Mouse (Mus musculus) hindbrain, embryonic 13.5 days (tissue): Measurements from ENCODE around the gene Lsamp. TPM values are rescaled to one million over a fixed set of nuclear protein-coding genes. Genes with fewer than 3 reads are reported as not detected.

ENCODE experiments used
- ATAC-seq: fragments of 200-750 bp; cut with Nextera tagmentation; 2 replicates; pipeline ENCODE4 v1.8.0; 2017; ENCODE audit warnings: moderate TSS enrichment; ENCODE audit not compliant: low FRiP score
- H3K27ac ChIP-seq: fragments of 300-500 bp; sonication (generic); 2 replicates; pipeline ENCODE4 v1.5.1; 2015; ENCODE audit warnings: inconsistent platforms, mild to moderate bottlenecking, moderate library complexity
- H3K27me3 ChIP-seq: fragments of 300-500 bp; sonication (generic); 2 replicates; pipeline ENCODE4 v1.6.1; 2015; ENCODE audit warnings: mild to moderate bottlenecking, inconsistent platforms
- H3K36me3 ChIP-seq: fragments of 300-500 bp; sonication (generic); 2 replicates; pipeline ENCODE4 v1.6.1; 2015; ENCODE audit warnings: mild to moderate bottlenecking, inconsistent platforms
- H3K4me1 ChIP-seq: fragments of 300-500 bp; sonication (generic); replicated peaks from 2 replicates; pipeline ENCODE4 v1.6.1; 2015; ENCODE audit warnings: inconsistent platforms
- H3K4me2 ChIP-seq: fragments of 300-500 bp; sonication (generic); 2 replicates; pipeline ENCODE4 v1.6.1; 2015; ENCODE audit warnings: inconsistent platforms, mild to moderate bottlenecking, moderate library complexity
- H3K4me3 ChIP-seq: fragments of 300-500 bp; sonication (generic); 2 replicates; pipeline ENCODE4 v1.5.1; 2015; ENCODE audit warnings: mild to moderate bottlenecking, inconsistent platforms
- H3K9ac ChIP-seq: fragments of 300-500 bp; sonication (generic); 2 replicates; pipeline ENCODE4 v1.6.1; 2015; ENCODE audit warnings: mild to moderate bottlenecking, inconsistent platforms
- H3K9me3 ChIP-seq: fragments of 300-500 bp; sonication (generic); 2 replicates; pipeline ENCODE4 v1.6.1; 2016; ENCODE audit warnings: inconsistent platforms
- WGBS: fragments of 180-500 bp; shearing (Covaris S2); methylation state at CpG from one replicate; pipeline ENCODE4 v1.1.7; 2015; 5-methylcytosine and 5-hydroxymethylcytosine counted together
- polyA plus RNA-seq: library from polyadenylated mRNA; unstranded; fragments of >200 nt; fragmentation: Nextera tagmentation; extraction: Ambion mirVana; gene quantifications from 2 replicates; pipeline ENCODE4 v1.2.1, GENCODE M21; 2015

The Lsamp gene
- polyA plus RNA-seq, 1 experiment from 2014 or later, result 59.0 TPM

GRCm38 (mm10) chr16:42033449-42033848, 2049.3 kb downstream of the Lsamp start:
- Histone ChIP-seq H3K4me1 (no peaks in the 10 kb centered on the region), H3K27me3 (no peaks in the 10 kb centered on the region), H3K9me3 (no peaks in the 10 kb centered on the region), H3K27ac (no peak overlapping the region), H3K9ac (no peak overlapping the region), H3K4me2 (no peak overlapping the region), H3K4me3 (no peak overlapping the region), H3K36me3 (no peaks in the 10 kb centered on the region)
- no peak for ATAC-seq
- WGBS, result 97% methylated on average over 2 of the region's 2 CpGs

GRCm38 (mm10) chr16:42048138-42048537, 2064.0 kb downstream of the Lsamp start:
- no peak for ATAC-seq
- Histone ChIP-seq H3K36me3 (no peaks in the 10 kb centered on the region), H3K27me3 (no peaks in the 10 kb centered on the region), H3K9me3 (no peaks in the 10 kb centered on the region), H3K27ac (no peak overlapping the region), H3K9ac (no peak overlapping the region), H3K4me3 (no peak overlapping the region), H3K4me1 (no peaks in the 10 kb centered on the region), H3K4me2 (no peak overlapping the region)

GRCm38 (mm10) chr16:42059927-42060326, 2075.8 kb downstream of the Lsamp start:
- Histone ChIP-seq H3K27me3 (no peaks in the 10 kb centered on the region), H3K4me3 (no peak overlapping the region), H3K27ac (peak overlapping the region; percentile 18; the same call in 1 of the 2 replicates), H3K4me2 (no peak overlapping the region), H3K36me3 (no peaks in the 10 kb centered on the region), H3K4me1 (no peaks in the 10 kb centered on the region), H3K9ac (no peak overlapping the region), H3K9me3 (no peaks in the 10 kb centered on the region)
- 71% methylated on average over 3 of the region's 3 CpGs for WGBS
- ATAC-seq, result no peak

GRCm38 (mm10) chr16:42074325-42074724, 2090.2 kb downstream of the Lsamp start:
- no peak overlapping the region for H3K9ac ChIP-seq
- H3K4me3 ChIP-seq, result no peak overlapping the region
- no peak overlapping the region for H3K4me2 ChIP-seq
- H3K4me1 ChIP-seq, result no peaks in the 10 kb centered on the region
- H3K27me3 ChIP-seq, result no peaks in the 10 kb centered on the region
- H3K36me3 ChIP-seq, result no peaks in the 10 kb centered on the region
- ATAC-seq, result no peak
- WGBS, result 90% methylated on average over 3 of the region's 3 CpGs
- H3K9me3 ChIP-seq, result no peaks in the 10 kb centered on the region
- H3K27ac ChIP-seq, result no peak overlapping the region

- Histone ChIP-seq H3K4me3 (no peak overlapping the region), H3K4me1 (no peaks in the 10 kb centered on the region), H3K4me2 (no peak overlapping the region), H3K27ac (no peak overlapping the region), H3K9me3 (no peaks in the 10 kb centered on the region), H3K9ac (no peak overlapping the region), H3K27me3 (no peaks in the 10 kb centered on the region), H3K36me3 (no peaks in the 10 kb centered on the region)
- WGBS, result 82% methylated on average over 4 of the region's 4 CpGs
- no peak for ATAC-seq
Measured at GRCm38 (mm10) chr16:42079573-42079972, 2095.4 kb downstream of the Lsamp start.

- Histone ChIP-seq H3K4me1 (no peaks in the 10 kb centered on the region), H3K36me3 (no peaks in the 10 kb centered on the region), H3K4me3 (no peak overlapping the region), H3K27ac (no peak overlapping the region), H3K27me3 (no peaks in the 10 kb centered on the region), H3K4me2 (no peak overlapping the region), H3K9me3 (no peaks in the 10 kb centered on the region), H3K9ac (no peak overlapping the region)
- WGBS, result 76% methylated on average over 2 of the region's 2 CpGs
- no peak for ATAC-seq
Measured at GRCm38 (mm10) chr16:42081611-42082010, 2097.4 kb downstream of the Lsamp start.

GRCm38 (mm10) chr16:42097510-42097909, 2113.3 kb downstream of the Lsamp start:
- Histone ChIP-seq H3K4me3 (no peak overlapping the region), H3K36me3 (no peaks in the 10 kb centered on the region), H3K4me2 (no peak overlapping the region), H3K27ac (no peak overlapping the region), H3K9me3 (no peaks in the 10 kb centered on the region), H3K27me3 (no peaks in the 10 kb centered on the region), H3K4me1 (no peaks in the 10 kb centered on the region), H3K9ac (no peak overlapping the region)
- 87% methylated on average over 1 of the region's 1 CpGs for WGBS
- no peak for ATAC-seq

- no peak for ATAC-seq
- 69% methylated on average over 2 of the region's 2 CpGs for WGBS
- H3K9me3 ChIP-seq, result no peaks in the 10 kb centered on the region
- H3K9ac ChIP-seq, result no peak overlapping the region
- H3K36me3 ChIP-seq, result no peaks in the 10 kb centered on the region
- H3K27ac ChIP-seq, result no peak overlapping the region
- no peak overlapping the region for H3K4me2 ChIP-seq
- H3K4me1 ChIP-seq, result peaks cover 4% of the 10 kb centered on the region; the same call in 1 of the 2 replicates
- H3K27me3 ChIP-seq, result no peaks in the 10 kb centered on the region
- H3K4me3 ChIP-seq, result no peak overlapping the region
Measured at GRCm38 (mm10) chr16:42102186-42102585, 2118.0 kb downstream of the Lsamp start.

- Histone ChIP-seq H3K27me3 (no peaks in the 10 kb centered on the region), H3K4me2 (no peak overlapping the region), H3K4me1 (peaks cover 4% of the 10 kb centered on the region; the same call in 1 of the 2 replicates), H3K9me3 (no peaks in the 10 kb centered on the region), H3K27ac (no peak overlapping the region), H3K9ac (no peak overlapping the region), H3K36me3 (no peaks in the 10 kb centered on the region), H3K4me3 (no peak overlapping the region)
- WGBS, result 82% methylated on average over 8 of the region's 8 CpGs
- ATAC-seq, result no peak
Measured at GRCm38 (mm10) chr16:42102635-42103034, 2118.5 kb downstream of the Lsamp start.

- Histone ChIP-seq H3K9me3 (no peaks in the 10 kb centered on the region), H3K36me3 (no peaks in the 10 kb centered on the region), H3K9ac (no peak overlapping the region), H3K27ac (no peak overlapping the region), H3K27me3 (no peaks in the 10 kb centered on the region), H3K4me2 (no peak overlapping the region), H3K4me3 (no peak overlapping the region), H3K4me1 (no peaks in the 10 kb centered on the region)
- no peak for ATAC-seq
- 98% methylated on average over 1 of the region's 1 CpGs for WGBS
Measured at GRCm38 (mm10) chr16:42112251-42112650, 2128.1 kb downstream of the Lsamp start.

GRCm38 (mm10) chr16:42113246-42113645, 2129.1 kb downstream of the Lsamp start:
- no peaks in the 10 kb centered on the region for H3K27me3 ChIP-seq
- no peak for ATAC-seq
- no peaks in the 10 kb centered on the region for H3K36me3 ChIP-seq
- H3K4me2 ChIP-seq, result no peak overlapping the region
- H3K4me1 ChIP-seq, result no peaks in the 10 kb centered on the region
- H3K27ac ChIP-seq, result no peak overlapping the region
- 87% methylated on average over 2 of the region's 2 CpGs for WGBS
- no peak overlapping the region for H3K9ac ChIP-seq
- H3K9me3 ChIP-seq, result no peaks in the 10 kb centered on the region
- H3K4me3 ChIP-seq, result no peak overlapping the region

GRCm38 (mm10) chr16:42121788-42122187, 2137.6 kb downstream of the Lsamp start:
- no peak for ATAC-seq
- H3K9me3 ChIP-seq, result no peaks in the 10 kb centered on the region
- H3K4me2 ChIP-seq, result no peak overlapping the region
- H3K9ac ChIP-seq, result no peak overlapping the region
- H3K27me3 ChIP-seq, result no peaks in the 10 kb centered on the region
- H3K36me3 ChIP-seq, result no peaks in the 10 kb centered on the region
- H3K4me1 ChIP-seq, result peaks cover 4% of the 10 kb centered on the region; the same call in 1 of the 2 replicates
- H3K27ac ChIP-seq, result no peak overlapping the region
- no peak overlapping the region for H3K4me3 ChIP-seq
- 92% methylated on average over 6 of the region's 6 CpGs for WGBS

GRCm38 (mm10) chr16:42123826-42124225, 2139.7 kb downstream of the Lsamp start:
- WGBS, result 55% methylated on average over 4 of the region's 4 CpGs
- H3K4me1 ChIP-seq, result peaks cover 4% of the 10 kb centered on the region; the same call in 1 of the 2 replicates
- no peak overlapping the region for H3K27ac ChIP-seq
- no peak overlapping the region for H3K4me3 ChIP-seq
- no peak for ATAC-seq
- H3K27me3 ChIP-seq, result no peaks in the 10 kb centered on the region
- H3K4me2 ChIP-seq, result no peak overlapping the region
- H3K36me3 ChIP-seq, result no peaks in the 10 kb centered on the region
- no peak overlapping the region for H3K9ac ChIP-seq
- H3K9me3 ChIP-seq, result no peaks in the 10 kb centered on the region
